Mouse (Mus musculus): ENCODE data around the gene Ankle2.

GRCm38 (mm10) chr5:110266941-110267340, 36.1 kb downstream of the Ankle2 start:
- TF ChIP-seq CTCF (IDR thresholded peaks at IDR 0.05) (no peak), EP300 (IDR thresholded peaks at IDR 0.05) (no peak)
